Mouse (Mus musculus) spleen, adult 2 months (tissue): ENCODE measurements around the gene Rad51b.

Experiments used
- CTCF ChIP-seq: fragments of 200-500 bp; IDR thresholded peaks from 2 replicates; pipeline ENCODE4 v1.5.1; 2011; ENCODE audit warnings: mild to moderate bottlenecking, inconsistent platforms; ENCODE audit not compliant: insufficient read depth, insufficient read length, insufficient replicate concordance; ENCODE audit errors: extremely low read depth
- POLR2A ChIP-seq: fragments of 200-500 bp; IDR thresholded peaks from 2 replicates; pipeline ENCODE4 v1.6.1; 2011; ENCODE audit warnings: low read depth, low read length, inconsistent platforms

GRCm38 (mm10) chr12:79620693-79621092 is 323.6 kb downstream of the Rad51b start:
- TF ChIP-seq POLR2A (no peak), CTCF (no peak)
